Comparison of ENCODE assay signal across 9 mouse cellular contexts in the genomic region with DNA sequence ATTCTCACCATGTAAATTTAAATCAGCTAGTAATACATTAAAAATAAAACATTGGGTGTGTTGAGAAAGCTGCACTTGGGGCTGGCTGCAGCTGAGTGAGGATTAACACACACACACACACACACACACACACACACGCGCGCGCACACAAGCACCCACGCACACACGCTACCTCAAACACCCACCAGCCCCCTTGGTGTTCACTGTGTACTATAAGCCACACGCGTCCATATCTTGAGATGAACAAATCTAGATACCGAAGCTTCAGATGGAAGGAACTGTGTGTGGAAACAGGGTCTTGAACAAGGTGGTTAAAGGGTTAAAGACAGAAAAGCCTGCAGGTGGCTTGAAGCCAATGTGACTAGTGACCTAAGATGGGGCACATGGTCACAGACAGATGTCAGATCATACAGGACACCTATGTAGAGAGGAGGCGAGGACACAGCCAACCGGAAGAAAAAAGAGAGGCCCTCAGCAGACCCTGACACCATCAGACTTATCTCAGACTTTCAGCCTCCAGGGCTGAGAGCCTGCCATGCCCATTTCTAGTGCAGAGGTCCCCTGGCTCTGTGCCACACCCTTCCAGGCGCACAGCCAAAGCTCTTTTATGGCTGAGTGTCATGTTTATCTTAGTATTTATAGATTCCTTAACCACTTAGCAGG. TPM values are rescaled to one million over a fixed set of nuclear protein-coding genes. Genes with fewer than 3 reads are reported as not detected.
DNase-seq lines count a peak whose midpoint lies in the region; ATAC-seq and TF ChIP-seq lines count a peak whose summit lies in the region.
"Had no signal": no experiment of that assay in that cellular context is flagged by ENCODE, and none has a peak within 500 bp of the region (broad histone marks: within the 10 kb centered on the region; RNA-seq: fewer than 3 reads in every experiment).

No protein-coding gene starts in this region.

- peak; percentile 71 for ATAC-seq in midbrain, embryonic 13.5 days
- ATAC-seq in midbrain, embryonic 15.5 days (replicated peaks) = no peak
- ATAC-seq in common myeloid progenitor, adult 5-6 weeks (replicated peaks; ENCODE audit: low read depth, poor library complexity, severe bottlenecking) = peak; percentile 84
- ATAC-seq in heart, embryonic 12.5 days (ENCODE audit: insufficient number of reproducible peaks, low FRiP score) = peak; percentile 88
- ATAC-seq in midbrain, postnatal 0 days (ENCODE audit: low FRiP score) = no peak

- peak; percentile 94 to 95 for DNase-seq in kidney, postnatal 36 days
- DNase-seq in midbrain, postnatal 0 days (ENCODE audit: low spot score) = peak; percentile 80
- DNase-seq in thymus, postnatal 4 days = no peak
- no peak for DNase-seq in layer of hippocampus, adult 9-10 months (ENCODE audit: low spot score)

- 83% methylated on average over 12 of the region's 12 CpGs for WGBS in midbrain, embryonic 13.5 days
- WGBS in midbrain, embryonic 15.5 days = 83% methylated on average over 12 of the region's 12 CpGs
- WGBS in heart, embryonic 12.5 days = 59% methylated on average over 12 of the region's 12 CpGs
- 80% methylated on average over 12 of the region's 12 CpGs for whole genome bisulfite sequencing in midbrain, postnatal 0 days

- TF ChIP-seq CTCF in midbrain, postnatal 0 days (IDR thresholded peaks at IDR 0.05) = no peak

- H3K4me1 ChIP-seq in midbrain, embryonic 13.5 days (replicated peaks) = peaks cover 24% of the 10 kb centered on the region
- peaks cover 10% of the 10 kb centered on the region for H3K4me1 ChIP-seq in midbrain, embryonic 15.5 days
- H3K4me1 ChIP-seq in heart, embryonic 12.5 days (replicated peaks) = peaks cover 59% of the 10 kb centered on the region
- no peaks in the 10 kb centered on the region for H3K4me1 ChIP-seq in midbrain, postnatal 0 days (ENCODE audit: insufficient read depth, low read length)

- no peaks in the 10 kb centered on the region for H3K27me3 ChIP-seq in midbrain, embryonic 13.5 days
- H3K27me3 ChIP-seq in midbrain, embryonic 15.5 days (replicated peaks) = no peaks in the 10 kb centered on the region
- H3K27me3 ChIP-seq in heart, embryonic 12.5 days (replicated peaks) = no peaks in the 10 kb centered on the region
- H3K27me3 ChIP-seq in midbrain, postnatal 0 days (ENCODE audit: insufficient read depth, low read length) = no peaks in the 10 kb centered on the region

- no peaks in the 10 kb centered on the region for H3K36me3 ChIP-seq in midbrain, embryonic 13.5 days
- H3K36me3 ChIP-seq in midbrain, embryonic 15.5 days (replicated peaks) = no peaks in the 10 kb centered on the region
- H3K36me3 ChIP-seq in heart, embryonic 12.5 days = no peaks in the 10 kb centered on the region
- no peaks in the 10 kb centered on the region for H3K36me3 ChIP-seq in midbrain, postnatal 0 days (ENCODE audit: insufficient read depth, low read length)
- H3K36me3 ChIP-seq: limb, embryonic 13.5 days had no signal

- H3K27ac ChIP-seq in midbrain, embryonic 13.5 days = no peak overlapping the region
- H3K27ac ChIP-seq in midbrain, embryonic 15.5 days = no peak overlapping the region
- peak overlapping the region; percentile 76 for H3K27ac ChIP-seq in heart, embryonic 12.5 days (ENCODE audit: poor library complexity, severe bottlenecking)
- no peak overlapping the region for H3K27ac ChIP-seq in midbrain, postnatal 0 days (ENCODE audit: low read depth, low read length)
- H3K27ac ChIP-seq: limb, embryonic 13.5 days had no signal

- H3K4me2 ChIP-seq in midbrain, embryonic 13.5 days (replicated peaks) = no peak overlapping the region
- no peak overlapping the region for H3K4me2 ChIP-seq in midbrain, embryonic 15.5 days
- H3K4me2 ChIP-seq in heart, embryonic 12.5 days = peak overlapping the region; percentile 38
- H3K4me2 ChIP-seq in midbrain, postnatal 0 days (ENCODE audit: low read depth, low read length, poor library complexity, severe bottlenecking) = no peak overlapping the region
- H3K4me2 ChIP-seq: limb, embryonic 13.5 days had no signal

- H3K4me3 ChIP-seq in midbrain, embryonic 13.5 days (replicated peaks) = no peak overlapping the region
- H3K4me3 ChIP-seq in midbrain, embryonic 15.5 days = no peak overlapping the region
- no peak overlapping the region for H3K4me3 ChIP-seq in heart, embryonic 12.5 days
- no peak overlapping the region for H3K4me3 ChIP-seq in midbrain, postnatal 0 days (ENCODE audit: low read depth, low read length)
- H3K4me3 ChIP-seq: limb, embryonic 13.5 days had no signal

- H3K9ac ChIP-seq in midbrain, embryonic 13.5 days (replicated peaks) = no peak overlapping the region
- no peak overlapping the region for H3K9ac ChIP-seq in midbrain, embryonic 15.5 days
- no peak overlapping the region for H3K9ac ChIP-seq in heart, embryonic 12.5 days
- no peak overlapping the region for H3K9ac ChIP-seq in midbrain, postnatal 0 days (replicated peaks; ENCODE audit: low read length, poor library complexity, severe bottlenecking)
- H3K9ac ChIP-seq: limb, embryonic 13.5 days had no signal

- H3K9me3 ChIP-seq in midbrain, embryonic 13.5 days = no peaks in the 10 kb centered on the region
- no peaks in the 10 kb centered on the region for H3K9me3 ChIP-seq in midbrain, embryonic 15.5 days
- H3K9me3 ChIP-seq in heart, embryonic 12.5 days (replicated peaks) = no peaks in the 10 kb centered on the region
- no peaks in the 10 kb centered on the region for H3K9me3 ChIP-seq in midbrain, postnatal 0 days (ENCODE audit: low read length)
- H3K9me3 ChIP-seq: limb, embryonic 13.5 days had no signal

RNA-seq across cellular contexts. Expression of a gene that starts 40.5 kb away (rescaled TPM):
- 0.98 and 1.1 TPM in 2 replicates for polyA plus RNA-seq in midbrain, embryonic 13.5 days (2015; fragmentation: Nextera tagmentation; extraction: Ambion mirVana)
- polyA plus RNA-seq in midbrain, embryonic 15.5 days (2015; fragmentation: Nextera tagmentation; extraction: Ambion mirVana) = 1.4 and 1.7 TPM in 2 replicates
- under 0.01 and 4.8 TPM in 2 replicates for total RNA-seq in common myeloid progenitor, adult 5-6 weeks (2017)
- 0.56 and 1.3 TPM in 2 replicates for polyA plus RNA-seq in heart, embryonic 12.5 days (2016; fragmentation: Nextera tagmentation; extraction: Ambion mirVana)
- 2.2 and 3.1 TPM in 2 replicates for total RNA-seq in midbrain, postnatal 0 days (2014; rRNA removed)
- polyA plus RNA-seq in midbrain, postnatal 0 days (2015; fragmentation: Nextera tagmentation; extraction: Ambion mirVana) = 1.4 and 2.4 TPM in 2 replicates

Comparison
In these comparisons a context has a peak if more than half of its experiments do, and no peak if none do; other contexts are left out.
1. ATAC-seq: peak in midbrain, embryonic 13.5 days (single experiment), common myeloid progenitor, adult 5-6 weeks (single experiment) and heart, embryonic 12.5 days (single experiment); none in midbrain, embryonic 15.5 days (single experiment) and midbrain, postnatal 0 days (single experiment).
2. DNase-seq: peak in kidney, postnatal 36 days (2 of 2) and midbrain, postnatal 0 days (single experiment); none in thymus, postnatal 4 days (single experiment) and layer of hippocampus, adult 9-10 months (single experiment).